Mouse (Mus musculus) midbrain, embryonic 11.5 days (tissue): ENCODE measurements around the gene Adgb. TPM values are rescaled to one million over a fixed set of nuclear protein-coding genes. Genes with fewer than 3 reads are reported as not detected.

Source experiments
- ATAC-seq: fragments of 200-750 bp; cut with Nextera tagmentation; 2 replicates; pipeline ENCODE4 v1.8.0; 2017; ENCODE audit warnings: moderate TSS enrichment, moderate library complexity; ENCODE audit not compliant: low FRiP score
- DNase-seq: peaks from one replicate; pipeline ENCODE4 v3.0.0; 2015; ENCODE audit warnings: low spot score; ENCODE audit errors: missing footprints
- H3K27ac ChIP-seq: fragments of 300-500 bp; sonication (generic); 2 replicates; pipeline ENCODE4 v1.5.1; 2014; ENCODE audit warnings: low read depth, low read length
- H3K27me3 ChIP-seq: fragments of 300-500 bp; sonication (generic); 2 replicates; pipeline ENCODE4 v1.6.1; 2014; ENCODE audit warnings: mild to moderate bottlenecking, low read length, moderate library complexity, mixed read lengths; ENCODE audit not compliant: control insufficient read depth, insufficient read depth
- H3K36me3 ChIP-seq: fragments of 300-500 bp; sonication (generic); 2 replicates; pipeline ENCODE4 v1.6.1; 2014; ENCODE audit warnings: mild to moderate bottlenecking, low read length, moderate library complexity, mixed read lengths; ENCODE audit not compliant: control insufficient read depth, insufficient read depth
- H3K4me1 ChIP-seq: fragments of 300-500 bp; sonication (generic); 2 replicates; pipeline ENCODE4 v1.6.1; 2014; ENCODE audit warnings: low read length; ENCODE audit not compliant: control insufficient read depth, insufficient read depth
- H3K4me2 ChIP-seq: fragments of 300-500 bp; sonication (generic); 2 replicates; pipeline ENCODE4 v1.6.1; 2014; ENCODE audit warnings: mild to moderate bottlenecking, moderate library complexity
- H3K4me3 ChIP-seq: fragments of 300-500 bp; sonication (generic); 2 replicates; pipeline ENCODE4 v1.5.1; 2014; ENCODE audit warnings: low read depth, low read length
- H3K9ac ChIP-seq: fragments of 300-500 bp; sonication (generic); 2 replicates; pipeline ENCODE4 v1.6.1; 2014; ENCODE audit warnings: low read length
- H3K9me3 ChIP-seq: fragments of 300-500 bp; sonication (generic); 2 replicates; pipeline ENCODE4 v1.6.1; 2016; ENCODE audit warnings: low read length; ENCODE audit not compliant: control insufficient read depth
- WGBS: fragments of 180-500 bp; shearing (Covaris S2); extraction: QIAGEN DNeasy Blood & Tissue Kit; methylation state at CpG from one replicate; pipeline ENCODE4 v1.1.7; 2014; 5-methylcytosine and 5-hydroxymethylcytosine counted together
- polyA plus RNA-seq: library from polyadenylated mRNA; unstranded; fragments of >200 nt; fragmentation: Nextera tagmentation; extraction: Ambion mirVana; gene quantifications from 2 replicates; pipeline ENCODE4 v1.2.1, GENCODE M21; 2014

Gene Adgb
- polyA plus RNA-seq, 1 experiment from 2014 or later, result 0.16 TPM

DNA sequence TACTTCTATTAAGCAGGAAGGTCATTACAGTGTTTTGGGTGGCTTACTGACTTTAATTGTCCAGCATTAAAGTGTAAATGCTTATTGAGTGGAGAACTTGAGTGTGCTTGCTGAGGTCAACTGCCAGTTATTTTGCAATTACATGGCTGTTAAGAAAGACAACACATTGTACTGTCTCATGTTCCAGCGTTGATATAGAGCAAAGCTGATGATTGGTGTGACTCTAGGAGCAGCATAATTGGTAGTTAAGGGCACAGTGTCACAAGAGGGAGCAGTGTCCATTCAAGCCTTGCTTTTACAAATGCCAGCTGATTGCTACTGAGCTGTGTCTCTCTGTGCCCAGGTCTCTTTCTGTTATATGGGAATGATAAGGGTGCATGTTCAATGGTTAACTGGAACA, 97.5 kb downstream of the Adgb start:
- Histone ChIP-seq H3K9me3 (no peaks in the 10 kb centered on the region), H3K27ac (no peak overlapping the region), H3K4me3 (no peak overlapping the region), H3K9ac (no peak overlapping the region), H3K36me3 (no peaks in the 10 kb centered on the region), H3K4me2 (no peak overlapping the region), H3K27me3 (no peaks in the 10 kb centered on the region), H3K4me1 (no peaks in the 10 kb centered on the region)
- DNase-seq (no peak), ATAC-seq (no peak)
- WGBS, result 65% methylated on average over 1 of the region's 1 CpGs

DNA sequence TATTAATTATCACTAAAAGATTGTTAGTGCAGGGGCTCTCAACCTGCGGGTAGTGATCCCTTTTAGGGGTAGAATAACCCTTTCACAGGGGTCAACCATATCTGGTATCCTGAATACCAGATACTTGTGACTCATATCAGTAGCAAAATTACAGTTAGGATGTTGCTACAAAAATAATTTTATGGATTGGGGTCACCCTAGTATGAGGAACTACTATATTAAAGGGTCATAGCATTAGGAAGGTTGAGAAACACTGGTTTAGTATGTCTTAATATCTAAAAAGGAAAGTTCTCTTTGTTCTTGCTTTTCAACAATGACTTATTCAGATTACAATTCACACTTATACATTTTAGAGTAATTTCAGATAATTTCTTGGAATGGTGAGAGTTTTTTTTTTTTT, 108.1 kb downstream of the Adgb start:
- H3K27me3 ChIP-seq, result no peaks in the 10 kb centered on the region
- no peak overlapping the region for H3K4me3 ChIP-seq
- DNase-seq (no peak), ATAC-seq (no peak)
- H3K4me2 ChIP-seq, result no peak overlapping the region
- no peak overlapping the region for H3K27ac ChIP-seq
- H3K36me3 ChIP-seq, result no peaks in the 10 kb centered on the region
- WGBS, result 81% methylated on average over 1 of the region's 1 CpGs
- no peaks in the 10 kb centered on the region for H3K4me1 ChIP-seq
- no peaks in the 10 kb centered on the region for H3K9me3 ChIP-seq
- no peak overlapping the region for H3K9ac ChIP-seq

- WGBS, result 20% methylated on average over 3 of the region's 3 CpGs
- Histone ChIP-seq H3K4me3 (no peak overlapping the region), H3K9ac (no peak overlapping the region), H3K4me1 (no peaks in the 10 kb centered on the region), H3K36me3 (no peaks in the 10 kb centered on the region), H3K4me2 (no peak overlapping the region), H3K27me3 (no peaks in the 10 kb centered on the region), H3K9me3 (no peaks in the 10 kb centered on the region), H3K27ac (no peak overlapping the region)
- DNase-seq, result peak; percentile 90
- ATAC-seq, result peak; percentile 75
These were observed 116.4 kb downstream of the Adgb start for GRCm38 (mm10) chr10:10355605-10356227.

DNA sequence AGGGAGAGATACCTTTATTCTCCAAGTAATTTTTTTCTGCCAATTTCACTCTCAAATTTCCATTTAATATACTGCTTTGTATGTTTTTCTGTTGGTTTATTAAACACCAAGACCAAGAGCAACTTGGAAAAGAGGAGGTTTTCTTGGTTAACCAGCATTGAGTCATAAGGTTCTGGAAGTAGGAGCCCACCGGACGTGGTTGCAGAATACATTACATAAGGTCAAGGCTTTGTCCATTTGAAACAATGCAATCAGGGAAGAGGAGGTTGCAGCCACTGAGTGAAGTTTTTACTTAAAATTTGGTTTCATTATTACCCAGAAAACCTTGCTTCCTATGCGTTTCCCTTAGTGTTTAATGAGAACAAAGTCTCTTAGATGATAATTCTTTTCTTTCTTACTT, 119.9 kb downstream of the Adgb start:
- H3K4me2 ChIP-seq, result no peak overlapping the region
- ATAC-seq, result no peak
- no peak overlapping the region for H3K9ac ChIP-seq
- H3K4me3 ChIP-seq, result no peak overlapping the region
- H3K27me3 ChIP-seq, result no peaks in the 10 kb centered on the region
- 83% methylated on average over 3 of the region's 3 CpGs for WGBS
- no peak for DNase-seq
- no peak overlapping the region for H3K27ac ChIP-seq
- H3K9me3 ChIP-seq, result no peaks in the 10 kb centered on the region; the same call in 1 of the 2 replicates
- no peaks in the 10 kb centered on the region for H3K4me1 ChIP-seq
- H3K36me3 ChIP-seq, result no peaks in the 10 kb centered on the region

- ATAC-seq, result no peak
- Histone ChIP-seq H3K9ac (no peak overlapping the region), H3K4me1 (no peaks in the 10 kb centered on the region), H3K27me3 (no peaks in the 10 kb centered on the region), H3K9me3 (no peaks in the 10 kb centered on the region; the same call in 1 of the 2 replicates), H3K27ac (no peak overlapping the region), H3K4me2 (no peak overlapping the region), H3K4me3 (no peak overlapping the region), H3K36me3 (no peaks in the 10 kb centered on the region)
- 86% methylated on average over 3 of the region's 3 CpGs for WGBS
- DNase-seq, result no peak
These were observed 121.6 kb downstream of the Adgb start for GRCm38 (mm10) chr10:10350550-10350949.

- ATAC-seq, result no peak
- Histone ChIP-seq H3K4me1 (no peaks in the 10 kb centered on the region), H3K27ac (no peak overlapping the region), H3K4me3 (no peak overlapping the region), H3K4me2 (no peak overlapping the region), H3K9me3 (no peaks in the 10 kb centered on the region; the same call in 1 of the 2 replicates), H3K36me3 (no peaks in the 10 kb centered on the region), H3K9ac (no peak overlapping the region), H3K27me3 (no peaks in the 10 kb centered on the region)
- no peak for DNase-seq
- WGBS, result 93% methylated on average over 3 of the region's 3 CpGs
These were observed 128.2 kb downstream of the Adgb start for GRCm38 (mm10) chr10:10343930-10344329.

GRCm38 (mm10) chr10:10325560-10325959, 146.6 kb downstream of the Adgb start:
- no peak for DNase-seq
- no peak overlapping the region for H3K27ac ChIP-seq
- no peaks in the 10 kb centered on the region for H3K9me3 ChIP-seq
- 85% methylated on average over 2 of the region's 2 CpGs for WGBS
- H3K36me3 ChIP-seq, result no peaks in the 10 kb centered on the region
- H3K9ac ChIP-seq, result no peak overlapping the region
- H3K4me1 ChIP-seq, result no peaks in the 10 kb centered on the region
- ATAC-seq, result no peak
- no peaks in the 10 kb centered on the region for H3K27me3 ChIP-seq
- no peak overlapping the region for H3K4me2 ChIP-seq
- H3K4me3 ChIP-seq, result no peak overlapping the region

- ATAC-seq, result no peak
- Histone ChIP-seq H3K9ac (no peak overlapping the region), H3K4me2 (no peak overlapping the region), H3K36me3 (no peaks in the 10 kb centered on the region), H3K4me3 (no peak overlapping the region), H3K4me1 (no peaks in the 10 kb centered on the region), H3K27me3 (no peaks in the 10 kb centered on the region), H3K27ac (no peak overlapping the region), H3K9me3 (no peaks in the 10 kb centered on the region)
- DNase-seq, result no peak
- WGBS, result 86% methylated on average over 11 of the region's 11 CpGs
These were observed 149.2 kb downstream of the Adgb start for GRCm38 (mm10) chr10:10322961-10323360.

- H3K27me3 ChIP-seq, result no peaks in the 10 kb centered on the region
- no peak overlapping the region for H3K27ac ChIP-seq
- peak overlapping the region; percentile 26; the same call in 1 of the 2 replicates for H3K4me2 ChIP-seq
- H3K36me3 ChIP-seq, result no peaks in the 10 kb centered on the region
- WGBS, result 13% methylated on average over 20 of the region's 20 CpGs
- H3K4me1 ChIP-seq, result no peaks in the 10 kb centered on the region
- ATAC-seq, result peak; percentile 97
- no peaks in the 10 kb centered on the region for H3K9me3 ChIP-seq
- no peak overlapping the region for H3K4me3 ChIP-seq
- peak; percentile 92 for DNase-seq
- no peak overlapping the region for H3K9ac ChIP-seq
These were observed 150.9 kb downstream of the Adgb start for GRCm38 (mm10) chr10:10321119-10321781.
